Comparison of ENCODE assay signal across 16 mouse cellular contexts in the genomic region with DNA sequence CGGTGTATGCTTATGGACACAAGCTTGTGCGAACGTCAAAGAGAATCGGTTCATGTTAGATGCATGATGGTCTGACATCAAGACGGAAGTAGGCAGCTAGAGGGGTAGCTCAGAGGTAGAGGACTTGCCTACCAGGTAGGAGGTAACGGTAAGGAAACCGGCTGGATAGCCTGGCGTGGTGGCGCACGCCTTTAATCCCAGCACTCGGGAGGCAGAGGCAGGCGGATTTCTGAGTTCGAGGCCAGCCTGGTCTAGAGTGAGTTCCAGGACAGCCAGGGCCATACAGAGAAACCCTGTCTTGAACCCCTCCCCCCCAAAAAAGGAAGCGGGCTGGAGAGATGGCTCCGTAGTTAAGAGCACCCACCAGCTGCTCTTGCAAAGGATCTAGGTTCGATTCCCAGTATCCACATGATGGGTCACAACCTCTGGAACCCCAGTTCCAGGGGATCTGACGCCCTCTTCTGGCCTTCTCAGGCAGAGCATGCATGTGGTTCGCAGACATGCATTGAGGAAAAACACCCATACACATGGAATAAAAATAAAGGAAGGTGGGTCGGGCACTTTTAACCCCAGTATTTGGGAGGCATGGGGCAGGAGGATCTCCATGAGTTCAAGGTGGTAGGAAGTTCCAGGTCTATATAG. TPM values are rescaled to one million over a fixed set of nuclear protein-coding genes. Genes with fewer than 3 reads are reported as not detected.
DNase-seq lines count a peak whose midpoint lies in the region; TF ChIP-seq lines count a peak whose summit lies in the region.
"Had no signal": no experiment of that assay in that cellular context is flagged by ENCODE, and none has a peak within 500 bp of the region (broad histone marks: within the 10 kb centered on the region; RNA-seq: fewer than 3 reads in every experiment).

No protein-coding gene starts in this region.

- no peaks in the 10 kb centered on the region for H3K9me3 ChIP-seq in heart, embryonic 10.5 days
- H3K9me3 ChIP-seq: hindbrain, embryonic 15.5 days; liver, embryonic 15.5 days; midbrain, embryonic 15.5 days had no signal

- H3K36me3 ChIP-seq in heart, embryonic 10.5 days: 0 out of 2 replicates have a peak, but pooled peaks cover 8% of the 10 kb centered on the region
- H3K36me3 ChIP-seq: midbrain, embryonic 15.5 days had no signal

- H3K27ac ChIP-seq in heart, embryonic 10.5 days: no peak overlapping the region
- H3K27ac ChIP-seq: hindbrain, embryonic 15.5 days; midbrain, embryonic 15.5 days had no signal

- TF ChIP-seq CTCF in lung, adult 2 months (IDR thresholded peaks at IDR 0.05; ENCODE audit: insufficient read depth, low read length): 0 out of 2 replicates have a peak, but pooled peaks have one; percentile 16

- TF ChIP-seq POLR2A in lung, adult 2 months (IDR thresholded peaks at IDR 0.05; ENCODE audit: borderline replicate concordance, extremely low read depth, low read depth, low read length): no peak

- 84% methylated on average over 19 of the region's 19 CpGs for WGBS in heart, embryonic 10.5 days
- 92% methylated on average over 19 of the region's 19 CpGs for WGBS in lung, adult 2 months

- H3K27me3 ChIP-seq in heart, embryonic 10.5 days (ENCODE audit: insufficient read depth, poor library complexity, severe bottlenecking): no peaks in the 10 kb centered on the region
- H3K27me3 ChIP-seq: hindbrain, embryonic 15.5 days; liver, embryonic 15.5 days; midbrain, embryonic 15.5 days had no signal

- no peak overlapping the region for H3K4me3 ChIP-seq in heart, embryonic 10.5 days
- no peak overlapping the region for H3K4me3 ChIP-seq in lung, adult 2 months (replicated peaks; ENCODE audit: extremely low read depth, low read depth, low read length)
- H3K4me3 ChIP-seq: hindbrain, embryonic 15.5 days; liver, embryonic 15.5 days; midbrain, embryonic 15.5 days had no signal

- DNase-seq in heart, adult 11 months: peak; percentile 92
- DNase-seq in heart, embryonic 10.5 days (ENCODE audit: low spot score): no peak
- no peak for DNase-seq in lung, adult 2 months
- no peak for DNase-seq in lung, postnatal 14 days
- peak; percentile 68 for DNase-seq in ES-CJ7 (ENCODE audit: low read depth, low spot score)
- DNase-seq in induced T-regulatory cell, adult 2 months (ENCODE audit: low read depth): peak; percentile 42
- DNase-seq in layer of hippocampus, postnatal 36 days: no peak
- DNase-seq: adrenal gland, postnatal 25 days; B cell, adult 2 months; cerebellum, postnatal 10 days; gastrocnemius, postnatal 10 days; heart, postnatal 14 days; right cerebral cortex, postnatal 4 days had no signal

- H3K4me1 ChIP-seq in heart, embryonic 10.5 days: peaks cover 15% of the 10 kb centered on the region
- peaks cover 4% of the 10 kb centered on the region for H3K4me1 ChIP-seq in lung, adult 2 months (ENCODE audit: control insufficient read depth, insufficient read depth, low read length)

RNA-seq across cellular contexts. Expression of gene Camkk2, which starts 1.7 kb away (rescaled TPM):
- 16.6 and 21.3 TPM in 2 replicates for polyA plus RNA-seq in heart, embryonic 10.5 days (2016; fragmentation: Nextera tagmentation; extraction: Ambion mirVana)
- polyA plus RNA-seq in lung, adult 2 months (2012; rRNA removed): 33.3 and 35.6 TPM in 2 replicates
- total RNA-seq in layer of hippocampus, postnatal 36 days (2021): 100 to 1,000 TPM; 108 to 109 TPM

RNA-seq across cellular contexts. Expression of gene Anapc5, which starts 40.2 kb away (rescaled TPM):
- polyA plus RNA-seq in heart, embryonic 10.5 days (2016; fragmentation: Nextera tagmentation; extraction: Ambion mirVana): 405 and 415 TPM in 2 replicates
- polyA plus RNA-seq in lung, adult 2 months (2012; rRNA removed): 207 and 274 TPM in 2 replicates
- 100 to 1,000 TPM; 193 to 202 TPM for total RNA-seq in layer of hippocampus, postnatal 36 days (2021)

Comparison
In these comparisons a context has a peak if more than half of its experiments do, and no peak if none do; other contexts are left out.
1. DNase-seq: peak in heart, adult 11 months (single experiment), ES-CJ7 (single experiment) and induced T-regulatory cell, adult 2 months (single experiment); none in heart, embryonic 10.5 days (single experiment), lung, adult 2 months (single experiment), lung, postnatal 14 days (single experiment) and layer of hippocampus, postnatal 36 days (0 of 2).